Mouse (Mus musculus) heart, adult 2 months (tissue): ENCODE measurements around the gene Ooep.
"Not testable (repeated sequence)": the region's sequence is repeated elsewhere in the genome, so short reads cannot be mapped to it uniquely, and the experiment has no call there.

Source experiments
- EP300 ChIP-seq: fragments of 200-500 bp; IDR thresholded peaks from 2 replicates; pipeline ENCODE4 v1.6.1; 2011; ENCODE audit warnings: low read depth, low read length, control low read depth; ENCODE audit not compliant: insufficient read depth
- POLR2A ChIP-seq: fragments of 200-500 bp; IDR thresholded peaks from 2 replicates; pipeline ENCODE4 v1.6.1; 2011; ENCODE audit warnings: mild to moderate bottlenecking, low read depth, low read length, control low read depth; ENCODE audit not compliant: insufficient read depth

- not testable (repeated sequence) for TF ChIP-seq EP300, POLR2A
These were observed 41.5 kb downstream of the Ooep start for GRCm38 (mm10) chr9:78337050-78337449.
